Mouse (Mus musculus) T-cell, adult 2 months (primary cell): ENCODE data around the gene Edc4.
"Not testable (repeated sequence)": the region's sequence is repeated elsewhere in the genome, so short reads cannot be mapped to it uniquely, and the experiment has no call there.

Source experiments
- DNase-seq: peaks from one replicate; pipeline ENCODE4 v3.0.0; 2022; ENCODE audit warnings: low spot score

Gene Edc4

DNA sequence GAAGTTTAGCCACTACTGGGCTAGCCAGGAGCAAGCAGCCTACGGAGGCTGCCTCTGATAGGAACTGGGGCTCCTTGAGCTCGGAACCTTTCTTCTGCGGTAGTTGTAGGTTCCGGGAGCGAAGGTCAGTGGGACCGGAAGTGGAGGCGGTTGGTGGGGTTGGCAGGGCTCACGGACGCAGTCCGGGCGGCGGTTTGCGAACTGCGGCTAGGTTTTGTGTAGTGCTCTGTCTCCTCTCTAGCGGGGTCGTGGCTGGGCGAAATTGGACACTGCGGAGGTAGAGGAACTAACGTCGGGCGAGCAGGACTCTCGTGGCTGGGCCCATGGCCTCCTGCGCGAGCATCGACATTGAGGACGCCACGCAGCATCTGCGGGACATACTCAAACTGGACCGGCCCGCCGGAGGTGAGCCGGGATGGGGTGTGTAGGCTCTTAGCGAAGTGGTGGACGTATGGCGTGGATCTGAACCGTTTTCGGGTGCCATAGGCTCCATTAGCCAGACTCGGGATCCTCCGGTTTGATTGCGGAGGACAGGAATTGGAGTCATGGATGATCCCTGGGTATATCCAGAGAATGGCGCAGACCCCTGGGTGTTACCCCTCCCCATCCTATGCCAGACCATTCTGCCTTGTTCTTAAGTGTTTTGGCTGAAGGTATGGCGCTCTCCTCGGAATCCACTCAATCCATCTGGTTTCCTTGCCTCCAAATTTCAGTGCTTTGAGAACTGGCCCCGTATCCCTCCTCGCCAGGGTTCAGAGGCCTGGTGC lies at the start of gene Edc4:
Gene Edc4 (plus strand): TSS at position 128 of the 767 bp plus-strand sequence.
- DNase-seq: peak; percentile 84

GRCm38 (mm10) chr8:105833740-105834139 lies 46.9 kb upstream of the Edc4 start:
- DNase-seq: not testable (repeated sequence)

GRCm38 (mm10) chr8:105835318-105835717 lies 45.4 kb upstream of the Edc4 start:
- DNase-seq: peak; percentile 85

DNA sequence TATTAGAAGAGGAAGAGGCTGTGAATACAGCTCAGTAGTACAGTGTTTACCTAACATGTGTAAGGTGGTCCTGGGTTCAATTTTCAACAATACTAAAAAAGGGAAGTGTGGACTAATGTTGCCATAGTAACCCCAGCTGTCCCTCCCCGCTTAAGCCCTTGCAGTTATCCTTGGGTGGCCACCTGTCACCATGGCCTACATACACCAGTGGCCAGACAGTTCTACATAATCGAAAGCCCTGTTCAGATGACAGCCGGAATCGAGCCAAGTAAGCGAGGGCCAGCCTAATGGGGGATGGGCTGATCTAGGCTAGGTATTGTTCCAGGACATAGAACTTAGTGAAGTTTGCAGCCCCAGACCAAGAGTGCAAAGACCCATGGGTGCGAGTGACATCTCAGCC lies 43.7 kb upstream of the Edc4 start:
- DNase-seq: no peak

DNA sequence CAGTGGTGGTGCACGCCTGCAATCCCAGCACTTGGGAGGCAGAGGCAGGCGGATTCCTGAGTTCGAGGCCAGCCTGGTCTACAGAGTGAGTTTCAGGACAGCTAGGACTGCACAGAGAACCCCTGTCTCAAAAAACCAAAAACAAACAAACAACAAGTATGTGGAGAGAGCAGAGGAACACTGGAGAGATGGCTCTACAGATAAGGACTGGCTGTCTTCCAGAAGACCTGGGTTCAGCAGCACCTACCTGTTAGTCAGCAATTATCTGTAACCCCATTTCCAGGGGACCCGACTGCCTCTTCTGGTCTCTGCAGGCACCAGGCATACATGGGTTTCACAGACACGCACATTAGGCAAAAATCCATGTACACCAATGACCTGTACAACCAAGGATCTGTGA lies 41.5 kb upstream of the Edc4 start:
- no peak for DNase-seq

DNA sequence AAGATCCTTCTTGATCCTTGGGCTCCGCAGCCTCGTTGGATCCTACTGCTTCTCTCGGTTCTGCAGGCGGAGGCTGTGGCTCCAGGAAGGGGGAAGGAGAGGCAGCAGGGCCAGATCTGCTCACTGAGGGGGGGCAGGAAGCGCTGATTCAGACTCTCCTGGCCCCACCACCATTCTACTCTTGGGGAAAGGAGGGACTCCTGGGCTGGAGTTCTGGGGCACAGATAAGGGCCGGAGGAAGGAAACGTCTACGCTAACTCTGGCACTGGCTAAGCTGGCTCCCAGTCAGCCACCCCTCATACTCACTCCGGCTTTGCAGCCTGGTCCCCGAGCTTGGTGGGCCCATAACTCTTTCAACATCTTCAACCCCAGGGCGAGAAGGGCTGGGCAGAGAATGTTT lies 34.0 kb upstream of the Edc4 start:
- no peak for DNase-seq

DNA sequence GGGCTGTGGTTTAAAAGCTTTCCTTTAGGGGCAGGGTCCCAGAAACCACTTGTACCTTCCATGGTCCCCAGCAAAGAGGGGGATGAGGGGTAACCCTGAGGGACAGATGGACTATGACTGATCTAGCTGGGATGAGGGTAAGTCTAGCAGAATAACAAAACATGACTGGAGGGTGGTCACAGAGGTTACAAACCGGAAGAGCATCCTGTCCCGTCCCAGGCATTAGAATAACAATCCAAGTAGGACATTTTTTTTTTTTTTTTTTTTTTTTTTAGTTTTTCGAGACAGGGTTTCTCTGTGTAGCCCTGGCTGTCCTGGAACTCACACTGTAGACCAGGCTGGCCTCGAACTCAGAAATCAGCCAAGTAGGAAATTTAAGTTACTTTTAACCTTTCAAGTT lies 30.7 kb upstream of the Edc4 start:
- DNase-seq: no peak

GRCm38 (mm10) chr8:105850611-105851010 lies 30.1 kb upstream of the Edc4 start:
- DNase-seq: no peak

DNA sequence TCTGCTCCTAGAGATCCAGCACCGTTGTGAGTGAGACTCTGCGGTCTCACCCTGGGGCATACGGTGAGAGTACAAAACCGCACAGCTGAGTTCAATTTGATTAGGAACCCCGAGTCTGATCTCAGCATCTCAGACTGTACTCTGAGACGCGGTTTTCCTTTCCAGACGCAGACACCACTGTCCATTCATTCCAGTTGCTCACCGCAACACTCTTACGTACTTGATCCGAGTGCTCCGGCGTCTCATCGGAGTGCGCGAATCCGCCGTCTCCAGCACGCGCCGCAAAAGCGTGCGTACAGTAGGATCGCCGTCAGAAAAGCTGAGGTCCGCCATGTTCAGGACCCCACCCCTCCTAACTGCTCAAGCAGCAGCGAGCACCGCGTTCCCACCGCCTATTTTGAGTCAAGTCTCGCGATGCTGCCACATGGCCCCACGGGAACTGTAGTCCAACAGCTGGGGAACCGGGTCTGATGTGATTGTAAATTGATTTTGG lies 29.0 kb upstream of the Edc4 start:
- DNase-seq: peak; percentile 90

DNA sequence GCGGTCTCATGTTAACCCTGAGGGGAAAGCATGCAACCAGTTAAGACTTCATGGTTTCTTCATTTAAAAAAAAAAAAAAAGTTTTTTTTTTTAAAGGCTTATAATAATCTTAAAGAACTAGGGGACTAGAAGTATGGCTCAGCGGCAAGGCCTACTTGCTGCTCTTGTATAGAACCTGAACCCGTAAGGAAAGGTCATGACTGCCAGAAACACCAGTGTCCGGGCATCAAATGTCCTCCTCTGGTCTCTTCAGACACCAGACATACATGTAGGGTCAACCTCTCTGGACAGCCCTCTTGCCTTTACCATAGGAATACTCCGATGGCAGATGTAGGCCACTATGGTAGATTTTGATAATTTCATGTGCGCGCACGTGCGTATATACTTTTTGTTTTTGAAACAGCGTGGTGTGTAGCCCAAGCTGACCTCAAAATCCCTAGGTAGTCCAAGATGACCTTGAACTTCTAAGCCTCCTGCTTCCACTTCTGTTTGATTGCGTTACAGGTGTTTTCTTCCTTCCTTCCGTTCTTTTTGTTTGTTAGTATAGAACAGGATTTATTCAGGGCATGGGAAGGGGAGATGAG lies 28.4 kb upstream of the Edc4 start:
- DNase-seq: no peak

DNA sequence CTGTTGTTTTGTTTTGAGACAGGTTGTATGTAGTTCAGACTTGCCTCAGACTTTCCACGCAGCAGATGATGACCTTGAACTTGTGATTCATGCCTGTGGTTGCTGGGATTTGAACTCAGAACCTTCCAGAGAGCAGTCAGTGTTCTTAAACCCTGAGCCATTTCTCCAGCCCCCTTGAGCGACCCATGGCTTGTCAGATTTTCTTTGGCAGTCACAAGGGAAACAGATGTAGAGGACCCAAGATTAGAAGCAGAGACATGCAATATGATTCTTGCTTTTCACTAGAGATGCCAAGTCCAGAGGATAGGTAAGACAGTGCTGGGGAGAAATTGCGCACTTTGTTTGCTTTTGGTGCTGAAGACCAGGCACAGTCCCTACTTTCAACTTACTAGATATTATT lies 27.5 kb upstream of the Edc4 start, which contains the start of gene Cenpt:
Gene Cenpt (minus strand): TSS at position 101 of the 400 bp plus-strand sequence.
- DNase-seq: no peak

- no peak for DNase-seq
Observed at GRCm38 (mm10) chr8:105854303-105854702, 26.4 kb upstream of the Edc4 start.

DNA sequence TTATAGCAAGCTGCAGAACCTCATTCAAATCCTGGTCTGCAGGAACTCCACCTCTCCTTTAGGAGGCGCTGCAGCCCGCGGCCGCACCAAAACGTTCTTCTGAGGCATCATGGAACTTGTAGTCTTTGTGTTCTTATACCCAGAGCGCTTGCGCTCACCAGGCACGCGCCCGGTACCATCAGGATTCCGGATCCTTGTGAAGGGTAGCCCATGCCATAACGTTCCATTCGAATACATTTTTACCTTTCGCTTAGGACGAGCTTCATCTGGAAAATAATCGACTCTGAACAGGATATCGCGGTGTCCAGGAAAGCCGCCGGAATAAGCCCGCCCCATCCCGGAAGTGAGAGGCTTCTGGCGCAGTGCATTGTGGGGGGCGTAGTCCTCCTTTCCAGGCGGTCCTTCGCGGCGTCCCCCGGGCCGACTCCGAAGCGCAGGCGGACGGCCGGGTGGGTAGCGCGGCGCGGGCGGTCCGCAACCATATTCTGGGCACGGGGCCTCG lies 25.9 kb upstream of the Edc4 start, which contains the start of gene Thap11:
Gene Thap11 (plus strand): TSS at position 418 of the 502 bp plus-strand sequence.
- peak; percentile 90 for DNase-seq

DNA sequence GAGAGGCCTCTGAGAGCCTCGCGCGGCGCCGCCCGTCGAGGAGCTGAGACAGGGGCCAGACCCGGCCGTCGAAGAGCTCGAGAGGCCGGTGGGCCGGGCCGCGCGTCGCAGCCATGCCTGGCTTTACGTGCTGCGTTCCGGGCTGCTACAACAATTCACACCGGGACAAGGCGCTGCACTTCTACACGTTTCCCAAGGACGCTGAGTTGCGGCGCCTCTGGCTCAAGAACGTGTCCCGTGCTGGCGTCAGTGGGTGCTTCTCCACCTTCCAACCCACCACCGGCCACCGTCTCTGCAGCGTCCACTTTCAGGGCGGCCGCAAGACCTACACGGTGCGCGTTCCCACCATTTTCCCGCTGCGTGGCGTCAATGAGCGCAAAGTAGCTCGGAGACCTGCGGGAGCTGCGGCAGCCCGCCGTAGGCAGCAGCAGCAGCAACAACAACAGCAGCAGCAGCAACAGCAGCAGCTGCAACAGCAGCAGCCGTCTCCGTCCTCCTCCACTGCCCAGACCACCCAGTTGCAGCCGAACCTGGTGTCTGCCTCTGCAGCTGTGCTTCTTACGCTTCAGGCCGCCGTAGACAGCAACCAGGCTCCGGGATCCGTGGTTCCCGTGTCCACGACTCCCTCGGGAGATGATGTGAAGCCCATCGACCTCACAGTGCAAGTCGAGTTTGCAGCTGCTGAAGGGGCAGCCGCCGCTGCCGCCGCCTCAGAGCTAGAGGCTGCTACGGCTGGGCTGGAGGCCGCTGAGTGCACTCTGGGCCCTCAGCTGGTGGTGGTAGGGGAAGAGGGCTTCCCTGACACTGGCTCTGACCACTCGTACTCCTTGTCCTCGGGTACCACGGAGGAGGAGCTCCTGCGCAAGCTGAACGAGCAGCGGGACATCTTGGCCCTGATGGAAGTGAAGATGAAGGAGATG lies 25.2 kb upstream of the Edc4 start:
- peak; percentile 25 for DNase-seq

DNA sequence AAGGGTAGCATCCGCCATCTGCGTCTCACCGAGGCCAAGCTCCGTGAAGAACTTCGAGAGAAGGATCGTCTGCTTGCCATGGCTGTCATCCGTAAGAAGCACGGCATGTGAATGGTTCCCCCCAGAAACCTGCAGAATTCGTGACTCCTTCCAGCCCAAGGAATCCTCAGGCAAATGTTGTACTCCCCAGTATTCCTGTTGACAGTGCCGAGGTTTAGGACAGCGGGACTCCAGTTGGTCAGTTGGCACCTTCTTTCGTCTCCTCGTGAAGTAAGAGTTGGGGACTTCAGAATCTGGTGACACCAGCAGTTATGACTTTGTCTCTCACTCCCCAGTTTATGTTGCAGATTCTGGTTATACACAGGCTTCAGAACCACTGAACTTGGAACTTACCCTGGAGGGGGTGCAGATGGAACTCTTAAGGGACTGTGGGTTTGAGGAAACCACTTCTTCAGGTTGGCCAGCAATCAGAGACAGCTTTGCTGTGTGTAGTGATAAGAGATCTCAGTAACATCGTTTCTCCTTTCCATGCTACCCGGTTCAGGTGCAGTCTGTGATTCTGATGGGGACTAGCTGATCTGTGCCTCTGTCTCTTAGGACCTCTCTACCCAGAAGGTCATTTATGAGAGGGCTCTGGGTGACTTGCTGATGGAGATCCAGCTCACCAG lies 24.4 kb upstream of the Edc4 start:
- no peak for DNase-seq

DNA sequence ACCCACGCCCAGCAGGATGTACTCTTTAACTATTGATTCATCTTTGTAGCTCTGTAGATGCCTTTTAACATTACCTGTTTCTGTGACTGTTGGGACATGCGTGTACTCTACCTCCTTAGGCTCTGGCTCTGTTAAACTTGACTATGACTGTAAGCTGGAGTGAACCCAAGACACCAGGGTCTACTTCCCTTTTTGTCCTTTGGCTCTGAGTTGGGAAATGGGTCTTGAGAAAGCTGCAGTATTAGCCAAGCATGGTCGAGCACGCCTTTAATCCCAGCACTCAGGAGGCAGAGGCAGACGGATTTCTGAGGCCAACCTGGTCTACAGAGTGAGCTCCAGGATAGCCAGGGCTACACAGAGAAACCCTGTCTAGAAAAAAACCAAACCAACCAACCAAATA lies 22.2 kb upstream of the Edc4 start:
- no peak for DNase-seq

GRCm38 (mm10) chr8:105859314-105859713 lies 21.4 kb upstream of the Edc4 start:
- DNase-seq: no peak

DNA sequence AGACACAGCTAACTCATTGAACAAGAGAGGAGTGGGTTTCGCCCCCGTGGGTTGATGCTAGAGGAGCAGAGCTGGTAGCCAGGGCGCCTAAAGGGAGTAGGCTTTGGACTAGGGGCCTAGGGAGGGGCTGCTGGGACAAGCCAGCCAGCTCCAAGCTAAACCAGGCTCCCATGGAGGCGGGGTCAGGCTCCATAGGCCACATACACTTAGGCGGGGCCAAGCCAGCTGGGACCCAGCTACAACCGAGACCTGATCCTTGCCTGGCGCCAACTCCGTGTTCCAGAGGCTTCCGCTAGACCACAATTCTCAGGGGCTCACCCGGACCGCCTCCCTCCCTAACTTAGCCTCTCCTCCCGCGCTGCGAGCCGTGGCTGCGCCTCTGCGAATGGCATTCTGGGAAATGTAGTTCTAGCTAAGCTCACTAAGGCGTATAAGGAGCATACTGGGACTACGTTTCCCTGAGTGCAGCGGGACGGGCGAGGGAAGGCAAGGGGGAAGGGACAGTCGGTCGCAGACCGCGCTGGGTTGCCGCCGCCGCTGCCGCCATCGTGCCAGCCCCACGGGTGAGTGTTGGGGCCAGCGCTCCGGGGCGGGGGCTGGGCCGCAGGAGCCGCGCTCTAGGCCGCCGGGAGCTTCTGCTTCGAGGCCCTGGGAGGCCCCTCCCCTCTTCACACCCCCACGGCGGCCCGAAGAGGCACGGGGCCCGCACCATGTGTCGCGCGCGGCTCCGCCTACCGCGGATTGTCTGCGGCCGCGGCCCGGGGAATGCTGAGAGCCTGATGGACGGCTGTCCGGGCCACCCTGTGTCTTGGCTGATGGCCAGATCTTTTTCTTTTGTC lies 20.3 kb upstream of the Edc4 start, which contains the start of gene Nutf2:
Gene Nutf2 (plus strand): TSS at position 438 of the 839 bp plus-strand sequence.
- peak; percentile 92 for DNase-seq

DNA sequence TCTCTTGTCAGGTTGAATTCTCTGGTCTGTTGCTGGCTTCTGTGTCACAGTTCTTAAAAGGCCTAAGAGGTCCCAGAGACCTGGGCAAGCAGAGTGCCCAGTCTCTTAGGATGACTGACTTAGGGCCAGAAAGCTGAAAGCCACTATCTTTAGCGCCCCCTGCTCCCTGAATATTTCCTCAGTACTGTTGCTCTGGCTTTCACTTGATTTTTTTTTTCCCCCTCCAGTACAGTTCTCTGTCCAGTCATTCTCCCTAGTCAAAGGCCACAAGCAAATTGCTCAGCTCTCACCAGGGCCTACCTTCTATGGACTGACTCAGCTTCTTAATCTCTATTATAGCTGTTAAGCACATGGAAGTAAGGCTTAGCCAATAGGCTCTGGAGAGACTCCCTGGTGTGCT lies 18.7 kb upstream of the Edc4 start:
- no peak for DNase-seq

GRCm38 (mm10) chr8:105866364-105867029 lies 14.2 kb upstream of the Edc4 start:
- no peak for DNase-seq
